In the genomic region with DNA sequence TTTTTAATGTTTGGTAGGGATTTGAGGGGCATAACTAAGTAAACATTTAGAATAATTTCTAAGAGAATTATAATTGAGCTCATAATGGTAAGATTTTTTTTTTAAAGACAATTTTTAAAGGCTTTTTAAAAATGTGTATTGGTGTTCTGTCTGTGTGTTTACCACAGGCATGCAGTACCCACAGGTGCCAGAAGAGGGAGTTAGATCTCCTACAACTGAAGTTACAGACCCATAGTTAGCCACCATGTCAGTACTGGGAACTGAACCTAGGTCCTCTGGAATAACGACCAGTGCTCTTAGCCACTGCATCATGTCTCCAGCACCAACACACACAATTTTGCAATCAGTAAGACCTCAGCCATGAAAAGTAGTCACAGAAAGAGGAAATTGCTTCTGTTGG, we compare ENCODE assay signal across 15 mouse cellular contexts.
DNase-seq lines count a peak whose midpoint lies in the region; ATAC-seq and TF ChIP-seq lines count a peak whose summit lies in the region.
"Had no signal": no experiment of that assay in that cellular context is flagged by ENCODE, and none has a peak within 500 bp of the region (broad histone marks: within the 10 kb centered on the region; RNA-seq: fewer than 3 reads in every experiment).

No protein-coding gene starts in this region.

- no peak overlapping the region for H3K4me2 ChIP-seq in stomach, postnatal 0 days (replicated peaks; ENCODE audit: low read depth)
- H3K4me2 ChIP-seq: hindbrain, embryonic 13.5 days; limb, embryonic 15.5 days had no signal

- TF ChIP-seq EP300 in MEL (IDR thresholded peaks at IDR 0.05; ENCODE audit: low read depth in 1 of 2, low read length in 2 of 2): no peak
- TF ChIP-seq EP300 in stomach, postnatal 0 days (optimal IDR thresholded peaks at IDR 0.05): no peak

- no peaks in the 10 kb centered on the region for H3K36me3 ChIP-seq in MEL (ENCODE audit: control insufficient read depth in 1 of 2, insufficient read depth in 2 of 2, low read length in 2 of 2)
- no peaks in the 10 kb centered on the region for H3K36me3 ChIP-seq in stomach, postnatal 0 days (ENCODE audit: control insufficient read depth, insufficient read depth, low read length)
- H3K36me3 ChIP-seq in limb, embryonic 10.5 days: no peaks in the 10 kb centered on the region
- H3K36me3 ChIP-seq: limb, embryonic 15.5 days had no signal

- ATAC-seq in stomach, postnatal 0 days (ENCODE audit: low FRiP score, low TSS enrichment): no peak
- no peak for ATAC-seq in frontal cortex, adult (ENCODE audit: low TSS enrichment)

- H3K27ac ChIP-seq in layer of hippocampus, adult 2 months: no peak overlapping the region
- H3K27ac ChIP-seq in MEL (ENCODE audit: control insufficient read depth, low read depth, low read length): no peak overlapping the region
- no peak overlapping the region for H3K27ac ChIP-seq in stomach, postnatal 0 days (replicated peaks)
- no peak overlapping the region for H3K27ac ChIP-seq in limb, embryonic 10.5 days
- H3K27ac ChIP-seq: hindbrain, embryonic 13.5 days; limb, embryonic 15.5 days had no signal

- WGBS in stomach, postnatal 0 days: 94% methylated on average over 1 of the region's 1 CpGs
- WGBS in limb, embryonic 10.5 days: 91% methylated on average over 1 of the region's 1 CpGs

- no peak for DNase-seq in layer of hippocampus, adult 2 months (ENCODE audit: low spot score in 2 of 2)
- DNase-seq in layer of hippocampus, postnatal 14 days (ENCODE audit: low spot score in 2 of 2): no peak
- peak; percentile 23 for DNase-seq in thymus, postnatal 4 days
- DNase-seq in thymus, postnatal 0 days (ENCODE audit: low spot score): no peak
- DNase-seq in MEL (ENCODE audit: low read depth, low spot score): peak; percentile 8
- no peak for DNase-seq in stomach, postnatal 0 days (ENCODE audit: low spot score)
- no peak for DNase-seq in limb, embryonic 10.5 days (ENCODE audit: low spot score)
- DNase-seq: cerebellum, postnatal 36 days; heart, adult 18-20 months; heart, postnatal 10 days; lung, postnatal 14 days; thymus, postnatal 36 days had no signal

- TF ChIP-seq RAD21 in MEL (IDR thresholded peaks at IDR 0.05; ENCODE audit: low read depth, low read length): peak; percentile 7

- no peak for TF ChIP-seq POLR2A in MEL (IDR thresholded peaks at IDR 0.05; ENCODE audit: control insufficient read depth in 1 of 2, insufficient read depth in 1 of 2, low read depth in 1 of 2, low read length in 2 of 2, poor library complexity in 1 of 2)

- no peak overlapping the region for H3K4me3 ChIP-seq in layer of hippocampus, adult 2 months
- no peak overlapping the region for H3K4me3 ChIP-seq in MEL (ENCODE audit: control insufficient read depth in 1 of 2, insufficient read depth in 1 of 2, low read depth in 2 of 2, low read length in 2 of 2)
- no peak overlapping the region for H3K4me3 ChIP-seq in stomach, postnatal 0 days (ENCODE audit: low read depth, low read length)
- H3K4me3 ChIP-seq in limb, embryonic 10.5 days: no peak overlapping the region
- H3K4me3 ChIP-seq: hindbrain, embryonic 13.5 days; limb, embryonic 15.5 days had no signal

- no peaks in the 10 kb centered on the region for H3K27me3 ChIP-seq in MEL (ENCODE audit: control insufficient read depth in 1 of 2, insufficient read depth in 2 of 2, low read length in 2 of 2)
- H3K27me3 ChIP-seq in stomach, postnatal 0 days (ENCODE audit: control insufficient read depth, insufficient read depth, low read length): no peaks in the 10 kb centered on the region
- H3K27me3 ChIP-seq in limb, embryonic 10.5 days (ENCODE audit: low read depth, poor library complexity, severe bottlenecking): no peaks in the 10 kb centered on the region
- H3K27me3 ChIP-seq: hindbrain, embryonic 13.5 days; limb, embryonic 15.5 days had no signal

- H3K9ac ChIP-seq in MEL (ENCODE audit: control insufficient read depth, low read depth, low read length, poor library complexity, severe bottlenecking): no peak overlapping the region
- no peak overlapping the region for H3K9ac ChIP-seq in stomach, postnatal 0 days (ENCODE audit: low read length)
- H3K9ac ChIP-seq: hindbrain, embryonic 13.5 days; limb, embryonic 15.5 days had no signal

- no peaks in the 10 kb centered on the region for H3K9me3 ChIP-seq in MEL (replicated peaks; ENCODE audit: insufficient read depth, low read length)
- no peaks in the 10 kb centered on the region for H3K9me3 ChIP-seq in stomach, postnatal 0 days (ENCODE audit: control insufficient read depth, low read length)
- H3K9me3 ChIP-seq in limb, embryonic 10.5 days (replicated peaks): no peaks in the 10 kb centered on the region
- H3K9me3 ChIP-seq: hindbrain, embryonic 13.5 days; limb, embryonic 15.5 days had no signal

- peak; percentile 70 for TF ChIP-seq CTCF in layer of hippocampus, adult 2 months (conservative IDR thresholded peaks at IDR 0.05)
- peak in 2 of 3 experiments; percentile 14 to 43; a peak in 3 of 6 replicates for TF ChIP-seq CTCF in MEL (IDR thresholded peaks at IDR 0.05 in 2 of 3, conservative IDR thresholded peaks at IDR 0.05 in 1 of 3; ENCODE audit: control insufficient read depth in 1 of 3, insufficient read depth in 1 of 3, low read depth in 2 of 3, low read length in 3 of 3, poor library complexity in 1 of 3, severe bottlenecking in 1 of 3)
- TF ChIP-seq CTCF in stomach, postnatal 0 days (IDR thresholded peaks at IDR 0.05; ENCODE audit: low read depth): peak; percentile 27

- H3K79me2 ChIP-seq in MEL (ENCODE audit: control insufficient read depth, insufficient read depth, low read length, poor library complexity): no peaks in the 10 kb centered on the region

- no peaks in the 10 kb centered on the region for H3K4me1 ChIP-seq in MEL (ENCODE audit: control insufficient read depth in 1 of 2, insufficient read depth in 2 of 2, low read length in 2 of 2)
- H3K4me1 ChIP-seq in stomach, postnatal 0 days (replicated peaks; ENCODE audit: control insufficient read depth, insufficient read depth): no peaks in the 10 kb centered on the region
- no peaks in the 10 kb centered on the region for H3K4me1 ChIP-seq in limb, embryonic 10.5 days
- H3K4me1 ChIP-seq: limb, embryonic 15.5 days had no signal

TF ChIP-seq in MEL, 35 proteins besides CTCF, POLR2A, EP300 and RAD21:
- no peak for TF ChIP-seq RCOR1 (IDR thresholded peaks at IDR 0.05; ENCODE audit: low read depth, low read length)
- no peak for TF ChIP-seq MAZ (IDR thresholded peaks at IDR 0.05; ENCODE audit: low read depth, low read length)
- no peak for TF ChIP-seq POLR2AphosphoS5 (IDR thresholded peaks at IDR 0.05; ENCODE audit: borderline replicate concordance, low read depth, low read length)

Comparison
In these comparisons a context has a peak if more than half of its experiments do, and no peak if none do; other contexts are left out.
1. DNase-seq: peak in thymus, postnatal 4 days (single experiment) and MEL (single experiment); none in layer of hippocampus, adult 2 months (0 of 2), layer of hippocampus, postnatal 14 days (0 of 2), thymus, postnatal 0 days (single experiment), stomach, postnatal 0 days (single experiment) and limb, embryonic 10.5 days (single experiment).
2. Peak in every context shown above with its lines, with median percentiles within 50 percentile points of each other: CTCF ChIP-seq.